Mouse (Mus musculus) adrenal gland, adult 2 months (tissue): ENCODE data around the gene Ptprd. TPM values are rescaled to one million over a fixed set of nuclear protein-coding genes. Genes with fewer than 3 reads are reported as not detected.
A peak's percentile ranks its signal among the peaks of the same experiment; 100 is the strongest.

Source experiments
- DNase-seq: peaks from one replicate; pipeline ENCODE4 v3.0.0; 2021
- polyA plus RNA-seq: library from polyadenylated mRNA; depleted of rRNA; stranded (reverse); fragments of >200 nt; gene quantifications from 2 replicates; pipeline ENCODE4 v1.2.3, GENCODE M21; 2012
- total RNA-seq, 2 experiments: library from RNA; stranded (reverse); gene quantifications; 2 replicates each; pipeline ENCODE4 v1.2.3; 2021

Gene Ptprd
- total and polyA plus RNA-seq, 3 experiments = 6.2 to 91.9 (median 79.1) TPM

GRCm38 (mm10) chr4:76319874-76320273 is 1891.9 kb downstream of the Ptprd start:
- no peak for DNase-seq

GRCm38 (mm10) chr4:76315977-76316376 is 1895.8 kb downstream of the Ptprd start:
- DNase-seq = no peak

- DNase-seq = no peak
These were observed 1898.0 kb downstream of the Ptprd start for GRCm38 (mm10) chr4:76313749-76314148.

- DNase-seq = no peak
These were observed 1899.2 kb downstream of the Ptprd start for GRCm38 (mm10) chr4:76312593-76312992.

GRCm38 (mm10) chr4:76305987-76306386 is 1905.8 kb downstream of the Ptprd start:
- no peak for DNase-seq

GRCm38 (mm10) chr4:76297375-76297774 is 1914.4 kb downstream of the Ptprd start:
- DNase-seq = no peak

GRCm38 (mm10) chr4:76292733-76293357 is 1918.9 kb downstream of the Ptprd start:
- no peak for DNase-seq

- no peak for DNase-seq
These were observed 1921.3 kb downstream of the Ptprd start for GRCm38 (mm10) chr4:76290484-76290818.

- DNase-seq = no peak
These were observed 1921.9 kb downstream of the Ptprd start for GRCm38 (mm10) chr4:76289612-76290483.

- DNase-seq = no peak
These were observed 1925.7 kb downstream of the Ptprd start for GRCm38 (mm10) chr4:76286016-76286415.

GRCm38 (mm10) chr4:76282886-76283285 is 1928.9 kb downstream of the Ptprd start:
- no peak for DNase-seq

- no peak for DNase-seq
These were observed 1949.0 kb downstream of the Ptprd start for GRCm38 (mm10) chr4:76262727-76263126.

- no peak for DNase-seq
These were observed 1951.1 kb downstream of the Ptprd start for GRCm38 (mm10) chr4:76260686-76261085.

GRCm38 (mm10) chr4:76260286-76260685 is 1951.5 kb downstream of the Ptprd start:
- no peak for DNase-seq

GRCm38 (mm10) chr4:76259636-76260035 is 1952.1 kb downstream of the Ptprd start:
- peak; percentile 47 for DNase-seq

- DNase-seq = no peak
These were observed 1967.4 kb downstream of the Ptprd start for GRCm38 (mm10) chr4:76244371-76244770.

- DNase-seq = no peak
These were observed 1970.2 kb downstream of the Ptprd start for GRCm38 (mm10) chr4:76241542-76241941.

- DNase-seq = no peak
These were observed 1970.6 kb downstream of the Ptprd start for GRCm38 (mm10) chr4:76241140-76241539.

GRCm38 (mm10) chr4:76239063-76239462 is 1972.7 kb downstream of the Ptprd start:
- DNase-seq = no peak

- DNase-seq = no peak
These were observed 1973.2 kb downstream of the Ptprd start for GRCm38 (mm10) chr4:76238577-76238976.

GRCm38 (mm10) chr4:76237827-76238226 is 1973.9 kb downstream of the Ptprd start:
- DNase-seq = no peak

- DNase-seq = no peak
These were observed 1988.0 kb downstream of the Ptprd start for GRCm38 (mm10) chr4:76223720-76224119.

- no peak for DNase-seq
These were observed 1989.2 kb downstream of the Ptprd start for GRCm38 (mm10) chr4:76222520-76222919.

- no peak for DNase-seq
These were observed 1993.7 kb downstream of the Ptprd start for GRCm38 (mm10) chr4:76218065-76218464.
